Mouse (Mus musculus): Measurements from ENCODE around the gene Galnt18.

DNA sequence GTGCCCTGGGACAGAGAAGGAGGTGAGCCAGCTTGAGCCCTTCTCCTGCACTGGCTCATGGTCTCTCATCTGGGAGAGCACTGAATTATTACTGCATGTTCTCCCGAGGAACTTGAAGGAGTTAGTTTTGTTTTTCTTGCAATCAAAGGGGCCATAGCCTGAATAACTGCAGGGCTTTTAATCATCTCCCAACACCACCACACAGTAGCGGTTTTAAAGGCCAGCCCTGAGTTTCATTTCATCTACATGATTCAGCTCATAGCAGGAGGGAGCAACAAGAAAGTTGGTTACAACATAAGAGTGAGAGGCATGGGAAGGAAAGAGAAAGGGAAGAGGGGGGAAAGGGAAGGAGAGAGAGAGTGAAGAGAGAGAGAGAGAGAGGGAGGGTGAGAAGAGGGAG is 31.3 kb upstream of the Galnt18 start:
- TF ChIP-seq CTCF (IDR thresholded peaks at IDR 0.05): no peak
- no peak for TF ChIP-seq EP300 (IDR thresholded peaks at IDR 0.05)
